Mouse (Mus musculus) embryo, embryonic 9.5 days (tissue): ENCODE data around the gene Dusp28.

Experiments
- DNase-seq: peaks from one replicate; pipeline ENCODE4 v3.0.0-alpha.2; 2017; ENCODE audit errors: extremely low spot score

The Dusp28 gene

DNA sequence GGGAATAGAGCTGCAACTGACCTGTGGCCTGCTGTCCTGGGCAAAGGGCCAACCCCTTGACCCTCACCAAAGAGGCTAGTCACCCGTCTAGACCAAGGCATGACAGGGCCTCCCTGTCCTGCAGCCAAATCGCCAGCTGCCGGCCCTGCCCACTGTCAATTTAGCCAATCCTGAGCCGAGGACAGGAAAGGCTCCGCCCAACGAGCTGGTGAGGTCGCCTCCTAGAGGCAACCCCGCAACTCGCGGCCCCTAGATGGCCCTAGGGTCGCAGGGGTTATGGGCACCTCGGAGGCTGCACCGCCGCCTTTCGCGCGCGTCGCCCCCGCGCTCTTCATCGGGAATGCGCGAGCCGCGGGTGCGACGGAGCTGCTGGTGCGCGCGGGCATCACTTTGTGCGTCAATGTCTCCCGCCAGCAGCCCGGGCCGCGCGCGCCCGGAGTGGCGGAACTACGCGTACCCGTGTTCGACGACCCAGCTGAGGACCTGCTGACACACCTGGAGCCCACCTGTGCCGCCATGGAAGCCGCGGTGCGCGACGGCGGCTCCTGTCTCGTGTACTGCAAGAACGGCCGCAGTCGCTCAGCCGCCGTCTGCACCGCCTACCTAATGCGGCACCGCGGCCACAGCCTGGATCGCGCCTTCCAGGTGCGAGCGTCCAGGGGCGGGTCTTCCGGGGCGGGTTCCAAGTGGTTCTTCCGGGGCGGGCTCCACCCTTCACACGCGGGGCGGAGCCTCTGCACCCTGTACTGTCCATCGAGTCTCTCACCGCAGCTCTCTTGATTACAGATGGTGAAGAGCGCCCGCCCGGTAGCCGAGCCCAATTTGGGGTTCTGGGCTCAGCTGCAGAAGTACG, at the start of gene Dusp28:
Gene Dusp28 (plus strand): TSS at position 203 of the 853 bp plus-strand sequence.
- peak; percentile 90 for DNase-seq

- DNase-seq = no peak
Observed at GRCm38 (mm10) chr1:92861503-92861902, 45.3 kb upstream of the Dusp28 start.

DNA sequence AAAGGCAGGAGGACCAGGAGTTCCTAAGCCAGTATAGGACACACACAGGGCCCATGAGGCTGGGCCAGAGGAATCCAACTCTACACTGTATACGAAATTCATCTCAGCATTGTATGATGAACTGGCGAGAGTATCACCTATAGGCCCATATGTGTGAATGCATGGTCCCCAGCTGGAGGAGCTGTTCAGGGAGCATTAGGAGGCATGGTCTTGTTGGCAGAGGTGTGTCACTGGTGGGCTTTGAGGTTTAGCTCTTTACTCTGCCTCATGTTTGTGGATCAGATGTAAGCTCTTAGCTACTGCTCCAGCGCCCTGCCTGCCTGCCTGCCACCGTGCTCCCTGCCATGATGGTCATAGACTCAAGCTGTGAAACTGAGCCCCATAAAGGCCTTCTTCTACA, 43.5 kb upstream of the Dusp28 start:
- DNase-seq = no peak

GRCm38 (mm10) chr1:92866170-92866569, 40.6 kb upstream of the Dusp28 start:
- no peak for DNase-seq

- DNase-seq = no peak
Observed at GRCm38 (mm10) chr1:92869985-92870384, 36.8 kb upstream of the Dusp28 start.

GRCm38 (mm10) chr1:92872666-92873065, 34.1 kb upstream of the Dusp28 start:
- DNase-seq = no peak

GRCm38 (mm10) chr1:92874011-92874410, 32.8 kb upstream of the Dusp28 start:
- DNase-seq = no peak

GRCm38 (mm10) chr1:92875360-92876111, 31.2 kb upstream of the Dusp28 start:
- DNase-seq = no peak

DNA sequence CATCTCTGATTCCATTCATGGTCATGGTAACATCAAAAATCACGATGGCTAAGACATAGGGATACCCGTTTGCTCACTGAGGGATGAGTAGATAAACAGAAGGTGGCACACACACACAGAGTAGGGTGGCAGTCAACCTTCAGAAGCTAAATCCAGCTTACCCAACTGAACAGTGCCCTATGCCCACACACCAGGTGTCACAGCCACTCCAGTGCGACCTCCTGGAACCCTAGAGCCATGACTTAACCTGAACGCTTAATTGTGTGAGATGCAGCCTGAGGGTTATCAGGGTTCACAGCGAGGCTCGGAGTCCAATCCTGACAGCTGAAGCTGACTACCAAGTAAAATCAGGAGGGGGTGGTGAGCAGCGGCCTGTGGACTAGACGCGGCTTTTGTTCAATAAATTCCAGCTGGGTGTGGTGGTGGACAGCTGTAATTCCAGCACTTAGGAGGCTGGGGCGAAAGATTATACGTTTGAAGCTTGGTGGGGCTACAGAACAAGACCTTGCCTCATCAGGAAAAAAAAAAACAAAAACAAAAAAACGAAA, 29.3 kb upstream of the Dusp28 start:
- DNase-seq = no peak

- no peak for DNase-seq
Observed at GRCm38 (mm10) chr1:92878066-92878741, 28.6 kb upstream of the Dusp28 start.

GRCm38 (mm10) chr1:92879266-92879665, 27.5 kb upstream of the Dusp28 start:
- DNase-seq = no peak

DNA sequence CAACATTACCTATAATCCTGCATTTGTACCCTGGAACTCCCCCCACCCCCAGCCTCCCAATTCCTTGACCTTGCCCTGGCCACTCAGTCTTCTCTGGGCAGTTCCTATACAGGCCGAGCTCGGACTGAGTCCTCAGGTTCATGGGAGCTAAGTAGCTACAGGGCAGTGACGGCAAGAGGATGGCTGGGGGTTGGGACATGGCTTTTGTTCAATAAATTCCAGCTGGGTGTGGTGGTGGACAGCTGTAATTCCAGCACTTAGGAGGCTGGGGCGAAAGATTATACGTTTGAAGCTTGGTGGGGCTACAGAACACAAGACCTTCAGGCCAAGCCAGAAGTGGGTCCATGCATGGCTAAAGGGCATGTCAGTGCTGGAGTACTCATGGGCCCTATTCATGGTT, 26.7 kb upstream of the Dusp28 start:
- no peak for DNase-seq

DNA sequence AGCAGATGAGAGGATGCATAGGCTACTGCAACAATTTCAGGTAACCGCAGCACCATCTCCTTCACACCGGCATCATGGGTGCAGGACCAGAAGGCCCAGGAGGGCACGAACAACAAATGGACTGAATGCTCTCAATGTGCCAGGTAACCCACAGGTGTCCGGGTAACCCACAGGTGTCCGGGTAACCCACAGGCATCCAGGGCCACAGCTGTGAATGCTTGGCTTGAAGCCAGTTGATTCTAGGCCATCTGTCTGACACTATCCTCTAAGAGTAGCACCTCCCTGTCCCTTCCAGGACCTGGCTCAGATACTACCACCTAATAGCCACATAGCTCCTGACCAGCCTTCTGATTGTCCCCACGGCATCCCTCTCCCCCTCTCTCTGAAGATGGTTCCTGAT, 24.8 kb upstream of the Dusp28 start:
- no peak for DNase-seq

DNA sequence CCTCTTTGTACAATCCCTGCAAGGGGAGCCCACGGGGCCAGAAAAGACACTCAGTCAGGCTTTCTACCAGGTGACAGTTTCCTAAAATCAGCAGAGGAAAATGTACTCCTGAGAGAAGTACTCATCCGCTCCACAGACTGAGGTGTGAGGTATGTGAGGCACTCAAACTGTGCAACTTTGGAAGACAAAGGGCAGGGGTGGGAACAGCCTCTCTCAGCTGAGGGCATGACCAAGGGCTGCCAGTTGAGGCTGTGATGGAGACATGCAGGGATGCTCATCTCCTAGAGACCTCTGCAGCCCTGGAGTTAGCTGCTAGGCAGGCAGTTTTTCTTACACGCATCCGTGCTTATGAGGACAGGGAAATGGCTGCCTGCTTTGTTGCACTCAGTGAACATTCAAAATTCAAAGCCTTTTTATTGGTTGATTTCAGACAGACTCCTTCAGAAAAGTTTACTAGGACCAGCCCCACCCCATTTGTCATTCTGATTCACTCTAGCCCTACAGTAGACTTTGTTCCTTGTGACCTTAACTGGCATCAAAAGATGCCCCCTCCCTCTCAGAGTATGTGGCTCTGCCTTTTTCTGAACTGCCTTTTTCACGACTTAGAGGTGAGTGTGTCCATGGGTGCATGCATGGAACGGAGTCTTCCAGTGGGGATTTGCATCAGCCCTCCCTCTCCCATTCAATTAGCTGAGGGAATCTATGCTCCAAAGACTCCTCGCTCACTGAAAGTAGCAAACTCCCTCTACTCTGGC, 17.7 kb upstream of the Dusp28 start:
- no peak for DNase-seq

DNA sequence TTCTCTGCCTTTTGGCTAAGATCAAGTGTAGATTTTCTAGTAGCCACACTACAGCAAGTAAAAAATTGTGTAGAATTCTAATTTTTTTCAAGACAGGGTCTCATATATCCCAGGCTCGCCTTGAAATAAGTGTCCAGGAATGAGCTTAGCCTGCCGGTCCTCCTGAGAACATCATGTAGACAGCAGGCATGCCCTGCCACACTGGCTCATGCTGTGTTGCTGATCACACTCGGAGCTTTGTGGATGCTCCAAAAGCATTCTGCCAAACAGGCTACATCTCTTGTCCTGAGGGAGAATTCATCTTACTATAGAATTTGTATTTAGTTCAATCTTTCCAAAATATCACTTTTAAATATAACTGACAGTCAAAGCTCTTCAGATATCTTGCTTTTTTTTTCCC, 14.0 kb upstream of the Dusp28 start:
- no peak for DNase-seq

DNA sequence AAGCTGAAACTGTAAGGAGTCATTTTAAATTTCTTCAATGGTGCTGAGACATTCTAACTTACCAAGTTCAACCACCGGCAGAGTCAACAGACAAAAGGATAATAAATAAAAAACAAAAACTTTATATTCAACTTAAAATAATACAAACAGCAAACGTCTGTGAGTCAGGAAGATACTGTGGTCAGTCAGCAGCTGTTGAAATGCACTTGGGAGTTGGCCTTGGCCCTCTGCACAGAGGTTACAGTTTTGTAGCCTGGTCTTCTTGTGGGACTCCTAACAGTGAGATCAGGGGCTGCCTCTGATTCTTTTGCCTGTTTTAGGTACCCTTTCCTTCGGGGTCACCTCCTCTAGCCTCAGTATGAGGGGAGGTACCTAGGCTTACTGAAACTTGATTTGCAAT, 12.9 kb upstream of the Dusp28 start:
- no peak for DNase-seq

GRCm38 (mm10) chr1:92895089-92895488, 11.7 kb upstream of the Dusp28 start:
- peak; percentile 69 for DNase-seq

DNA sequence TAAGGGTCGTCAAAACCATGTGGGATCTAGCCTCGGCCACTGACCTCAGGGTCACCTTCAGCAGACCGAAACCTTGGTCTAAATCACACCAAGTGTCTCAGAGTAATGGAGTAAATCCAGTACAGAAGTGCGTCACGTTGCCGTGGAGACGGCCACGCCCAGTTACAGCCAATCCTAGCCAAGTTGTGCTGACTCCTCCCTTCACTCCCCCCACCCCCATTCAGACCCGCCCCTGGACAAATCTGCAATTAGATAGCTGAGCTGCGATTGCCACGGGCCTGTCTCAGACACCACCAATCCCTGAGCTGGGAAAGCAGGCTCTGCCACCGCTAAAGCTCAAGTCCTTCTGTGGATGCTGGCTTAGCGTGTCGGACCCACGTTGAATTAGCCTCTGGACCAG, 4.0 kb upstream of the Dusp28 start, which contains the start of gene Ankmy1:
Gene Ankmy1 (minus strand): TSS at position 121 of the 400 bp plus-strand sequence.
- peak; percentile 83 for DNase-seq

DNA sequence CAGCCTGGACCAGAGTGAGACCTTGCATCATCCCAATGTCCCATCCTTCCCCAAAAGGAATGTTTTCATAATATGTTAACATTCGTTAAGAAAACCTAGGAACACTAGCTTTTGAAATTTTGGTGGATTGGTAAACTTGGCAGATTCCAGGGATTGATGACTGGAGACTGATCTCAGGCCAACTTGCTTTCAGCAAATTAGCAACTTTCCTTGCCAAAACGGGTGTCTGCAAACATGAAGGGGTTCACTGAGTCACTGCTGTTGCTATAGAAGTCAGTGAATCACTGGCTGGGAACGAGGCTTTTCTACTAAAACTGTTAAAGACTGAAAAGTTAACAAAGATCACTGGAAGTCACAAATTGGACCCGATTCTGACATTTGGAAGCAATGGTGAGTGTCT, 3.2 kb upstream of the Dusp28 start:
- DNase-seq = no peak

GRCm38 (mm10) chr1:92905703-92906310, 974 bp upstream of the Dusp28 start:
- no peak for DNase-seq
